Mouse (Mus musculus) ES-E14 (cell line): ENCODE measurements at regions not wholly inside any gene's neighbourhood (a gene's known extent, or its start where the extent isn't known, plus 50 kb on each side); places are given as distances from the start of the nearest gene placed in this dataset.
A peak's percentile ranks its signal among the peaks of the same experiment; 100 is the strongest.

ENCODE experiments used
- DNase-seq: peaks from one replicate; pipeline ENCODE4 v3.0.0-alpha.2; 2013; ENCODE audit warnings: low read depth, low spot score
- H3K27ac ChIP-seq: 2 replicates; pipeline ENCODE4 v1.5.1; 2012; ENCODE audit warnings: low read depth, mild to moderate bottlenecking, low read length, moderate library complexity, mixed read lengths; ENCODE audit not compliant: poor library complexity, insufficient read depth, severe bottlenecking
- H3K36me3 ChIP-seq: 2 replicates; pipeline ENCODE4 v1.6.1; 2012; ENCODE audit warnings: mild to moderate bottlenecking, low read length, moderate library complexity, mixed read lengths; ENCODE audit not compliant: control insufficient read depth, poor library complexity, insufficient read depth, severe bottlenecking
- H3K4me1 ChIP-seq, 2 experiments: fragments of 150-350 bp in 1 of 2; sonication (generic) in 1 of 2; 2 replicates each; pipeline ENCODE4 v1.6.1; 2012; ENCODE audit warnings: low read length in 2 of 2, mild to moderate bottlenecking in 1 of 2, mixed read lengths in 1 of 2; ENCODE audit not compliant: control insufficient read depth in 2 of 2, insufficient read depth in 2 of 2, poor library complexity in 1 of 2
- H3K4me3 ChIP-seq, 2 experiments: fragments of 150-350 bp in 1 of 2; sonication (generic) in 1 of 2; 2 replicates each; pipeline ENCODE4 v1.5.1; 2012; ENCODE audit warnings: low read length in 2 of 2, low read depth in 1 of 2, mild to moderate bottlenecking in 1 of 2, mixed read lengths in 1 of 2; ENCODE audit not compliant: insufficient read depth in 1 of 2, poor library complexity in 1 of 2, severe bottlenecking in 1 of 2
- H3K9ac ChIP-seq: 2 replicates; pipeline ENCODE4 v1.6.1; 2012; ENCODE audit warnings: low read depth, mild to moderate bottlenecking, low read length, mixed read lengths; ENCODE audit not compliant: poor library complexity, insufficient read depth, severe bottlenecking
- H3K9me3 ChIP-seq: fragments of 150-350 bp; sonication (generic); 2 replicates; pipeline ENCODE4 v1.6.1; 2012; ENCODE audit warnings: low read depth, mild to moderate bottlenecking, low read length; ENCODE audit not compliant: control insufficient read depth, insufficient read depth
- CHD2 ChIP-seq: IDR thresholded peaks from 2 replicates; pipeline ENCODE4 v1.6.1; 2014; ENCODE audit warnings: mild to moderate bottlenecking, low read depth, low read length, inconsistent platforms
- HCFC1 ChIP-seq: IDR thresholded peaks from 2 replicates; pipeline ENCODE4 v1.6.1; 2012; ENCODE audit warnings: low read length, inconsistent platforms, borderline replicate concordance; ENCODE audit not compliant: insufficient read depth
- MAFK ChIP-seq: IDR thresholded peaks from 2 replicates; pipeline ENCODE4 v1.6.1; 2014; ENCODE audit warnings: mild to moderate bottlenecking, low read depth, low read length, inconsistent platforms; ENCODE audit not compliant: insufficient read depth
- ZC3H11A ChIP-seq: IDR thresholded peaks from 2 replicates; pipeline ENCODE4 v1.6.1; 2012; ENCODE audit warnings: low read depth, mild to moderate bottlenecking, inconsistent platforms, low read length, borderline replicate concordance
- ZNF384 ChIP-seq: IDR thresholded peaks from 2 replicates; pipeline ENCODE4 v1.6.1; 2012; ENCODE audit warnings: low read depth, low read length, inconsistent platforms
- in situ Hi-C, 2 experiments: fragments of 600-800 bp; cut with MboI; formaldehyde crosslinking; loops; one replicate each; pipeline ENCODE4 v1.15.1; 2025; ENCODE audit warnings: low sequenced_read_pairs in 2 of 2, inconsistent platforms in 1 of 2; ENCODE audit not compliant: unreplicated experiment in 2 of 2

DNA sequence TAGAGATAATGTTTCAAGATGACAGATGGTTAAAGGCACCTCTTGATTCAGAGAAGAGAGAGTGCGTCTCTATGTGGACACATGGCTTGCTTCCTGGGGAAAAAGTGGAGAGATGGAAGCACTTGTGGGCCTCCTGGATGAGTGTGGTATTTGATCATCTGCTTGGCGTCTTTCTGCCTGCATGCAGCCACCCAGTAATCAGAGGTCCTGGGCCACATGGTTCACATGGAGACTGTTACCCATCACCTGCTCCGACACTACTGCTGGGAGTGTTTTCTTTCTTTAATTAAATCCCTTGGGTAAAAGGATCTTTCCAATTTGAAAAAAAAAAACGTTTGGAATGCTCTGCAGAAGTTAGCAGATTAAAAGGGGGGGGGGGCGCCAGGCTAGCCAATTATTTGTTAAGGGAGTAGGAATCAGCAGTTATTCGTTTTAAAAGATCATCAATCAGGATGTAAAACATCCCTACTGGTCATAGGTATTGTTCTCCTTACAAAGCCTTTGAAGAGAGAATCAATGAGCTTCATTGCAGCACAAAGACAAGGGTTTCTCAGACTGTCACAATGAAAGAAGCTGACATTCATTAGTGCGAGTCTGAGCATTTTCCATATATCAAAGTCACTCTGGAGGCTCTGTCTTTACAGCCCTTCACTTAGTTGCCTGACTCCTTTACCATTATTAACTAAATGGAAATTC lies 253.3 kb downstream of the Efhb start:
- Histone ChIP-seq H3K27ac (no peak overlapping the region), H3K9ac (no peak overlapping the region), H3K9me3 (no peaks in the 10 kb centered on the region), H3K36me3 (no peaks in the 10 kb centered on the region), H3K4me1 (no peaks in the 10 kb centered on the region), H3K4me3 (no peak overlapping the region)
- DNase-seq = peak; percentile 12
- in situ Hi-C loops = no loop called here
- TF ChIP-seq HCFC1 = no peak
- TF ChIP-seq ZC3H11A = no peak
- no peak for TF ChIP-seq ZNF384
- TF ChIP-seq CHD2 = no peak
- no peak for TF ChIP-seq MAFK
